Mouse (Mus musculus) CH12.LX (cell line): ENCODE data around the gene Fibp. TPM values are rescaled to one million over a fixed set of nuclear protein-coding genes. Genes with fewer than 3 reads are reported as not detected.
A peak's percentile ranks its signal among the peaks of the same experiment; 100 is the strongest.

Experiments
- DNase-seq: peaks from one replicate; pipeline ENCODE4 v3.0.0-alpha.2; 2013; ENCODE audit errors: extremely low read depth
- H3K27ac ChIP-seq: 2 replicates; pipeline ENCODE4 v1.5.1; 2012; ENCODE audit warnings: low read depth, mild to moderate bottlenecking, control low read depth, moderate library complexity; ENCODE audit not compliant: insufficient read depth
- H3K27me3 ChIP-seq: replicated peaks from 2 replicates; pipeline ENCODE3; 2012; ENCODE audit warnings: inconsistent platforms
- H3K36me3 ChIP-seq, 2 experiments: replicated peaks in 1 of 2; 2 replicates each; pipeline versions ENCODE3 to v1.6.1; 2012; ENCODE audit warnings: inconsistent platforms in 1 of 2, low read length in 1 of 2, mild to moderate bottlenecking in 1 of 2, mixed read lengths in 1 of 2, moderate library complexity in 1 of 2; ENCODE audit not compliant: control insufficient read depth in 1 of 2, insufficient read depth in 1 of 2
- H3K4me1 ChIP-seq, 2 experiments: 2 replicates each; pipeline ENCODE4 v1.6.1; 2012; ENCODE audit warnings: inconsistent platforms in 1 of 2, moderate library complexity in 1 of 2; ENCODE audit not compliant: insufficient read depth in 2 of 2, control insufficient read depth in 1 of 2
- H3K4me2 ChIP-seq: 2 replicates; pipeline ENCODE4 v1.6.1; 2012; ENCODE audit warnings: low read depth, mild to moderate bottlenecking, control low read depth; ENCODE audit not compliant: poor library complexity, insufficient read depth, severe bottlenecking
- H3K4me3 ChIP-seq, 3 experiments: fragments of 150-350 bp in 1 of 3; sonication (generic) in 1 of 3; replicated peaks in 1 of 3; 2 replicates each; pipeline versions ENCODE3 to v1.5.1; 2011 to 2012; ENCODE audit warnings: low read depth in 2 of 3, low read length in 2 of 3, mild to moderate bottlenecking in 2 of 3, moderate library complexity in 2 of 3, control low read depth in 1 of 3, improper control_type of control experiment in 1 of 3, inconsistent platforms in 1 of 3, mixed read lengths in 1 of 3; ENCODE audit not compliant: poor library complexity in 1 of 3
- H3K79me2 ChIP-seq: replicated peaks from 2 replicates; pipeline ENCODE4 v1.6.1; 2012; ENCODE audit warnings: mild to moderate bottlenecking, moderate library complexity; ENCODE audit not compliant: control insufficient read depth, poor library complexity, insufficient read depth, severe bottlenecking; ENCODE audit errors: extremely low read depth
- H3K9ac ChIP-seq: 2 replicates; pipeline ENCODE4 v1.6.1; 2012; ENCODE audit warnings: low read depth, mild to moderate bottlenecking, control low read depth, moderate library complexity; ENCODE audit not compliant: insufficient read depth
- H3K9me3 ChIP-seq: replicated peaks from 2 replicates; pipeline ENCODE3; 2012; ENCODE audit warnings: low read length, inconsistent platforms, mixed read lengths
- BHLHE40 ChIP-seq: IDR thresholded peaks from 2 replicates; pipeline ENCODE4 v1.6.1; 2011; ENCODE audit warnings: mild to moderate bottlenecking, low read depth, low read length, improper control_type of control experiment
- CHD1 ChIP-seq: IDR thresholded peaks from 2 replicates; pipeline ENCODE4 v1.6.1; 2012; ENCODE audit warnings: low read depth, low read length, improper control_type of control experiment, inconsistent platforms
- CTCF ChIP-seq, 2 experiments: IDR thresholded peaks in 1 of 2; conservative IDR thresholded peaks in 1 of 2; 2 replicates each; pipeline ENCODE4 v1.5.1; 2011 to 2012; ENCODE audit warnings: low read depth in 2 of 2, low read length in 2 of 2, improper control_type of control experiment in 1 of 2, inconsistent platforms in 1 of 2, mild to moderate bottlenecking in 1 of 2, moderate library complexity in 1 of 2
- ELF1 ChIP-seq: IDR thresholded peaks from 2 replicates; pipeline ENCODE4 v1.6.1; 2014; ENCODE audit warnings: low read depth, mild to moderate bottlenecking, inconsistent platforms, low read length, improper control_type of control experiment
- IRF4 ChIP-seq: IDR thresholded peaks from 2 replicates; pipeline ENCODE4 v1.6.1; 2014; ENCODE audit warnings: low read depth, mild to moderate bottlenecking, inconsistent platforms, low read length, improper control_type of control experiment
- JUN ChIP-seq: IDR thresholded peaks from 2 replicates; pipeline ENCODE4 v1.6.1; 2011; ENCODE audit warnings: low read depth, mild to moderate bottlenecking, low read length, improper control_type of control experiment, moderate library complexity; ENCODE audit not compliant: insufficient read depth
- KAT2A ChIP-seq: IDR thresholded peaks from 2 replicates; pipeline ENCODE4 v1.6.1; 2012; ENCODE audit warnings: low read length, improper control_type of control experiment, inconsistent platforms; ENCODE audit not compliant: insufficient replicate concordance
- MAX ChIP-seq: IDR thresholded peaks from 2 replicates; pipeline ENCODE4 v1.6.1; 2011; ENCODE audit warnings: low read length, improper control_type of control experiment
- MAZ ChIP-seq: IDR thresholded peaks from 2 replicates; pipeline ENCODE4 v1.6.1; 2012; ENCODE audit warnings: low read depth, mild to moderate bottlenecking, inconsistent platforms, low read length, improper control_type of control experiment, moderate library complexity
- MEF2A ChIP-seq: IDR thresholded peaks from 2 replicates; pipeline ENCODE4 v1.6.1; 2014; ENCODE audit warnings: low read depth, mild to moderate bottlenecking, inconsistent platforms, low read length, improper control_type of control experiment, borderline replicate concordance
- MXI1 ChIP-seq: IDR thresholded peaks from 2 replicates; pipeline ENCODE4 v1.6.1; 2011; ENCODE audit warnings: mild to moderate bottlenecking, low read depth, low read length, improper control_type of control experiment
- MYC ChIP-seq: IDR thresholded peaks from 2 replicates; pipeline ENCODE4 v1.6.1; 2011; ENCODE audit warnings: low read depth, mild to moderate bottlenecking, improper control_type of control experiment, low read length
- NELFE ChIP-seq: IDR thresholded peaks from 2 replicates; pipeline ENCODE4 v1.6.1; 2011; ENCODE audit warnings: low read depth, low read length, improper control_type of control experiment
- SIN3A ChIP-seq: IDR thresholded peaks from 2 replicates; pipeline ENCODE4 v1.6.1; 2012; ENCODE audit warnings: low read length, improper control_type of control experiment, inconsistent platforms
- TBP ChIP-seq: conservative IDR thresholded peaks from 2 replicates; pipeline ENCODE4 v1.6.1; 2011; ENCODE audit warnings: low read depth, low read length, improper control_type of control experiment
- UBTF ChIP-seq: IDR thresholded peaks from 2 replicates; pipeline ENCODE4 v1.6.1; 2012; ENCODE audit warnings: low read depth, mild to moderate bottlenecking, inconsistent platforms, low read length, improper control_type of control experiment, moderate library complexity
- USF1 ChIP-seq: IDR thresholded peaks from 2 replicates; pipeline ENCODE4 v1.6.1; 2014; ENCODE audit warnings: low read depth, mild to moderate bottlenecking, inconsistent platforms, low read length, improper control_type of control experiment
- USF2 ChIP-seq: conservative IDR thresholded peaks from 2 replicates; pipeline ENCODE4 v1.6.1; 2011; ENCODE audit warnings: low read depth, low read length, improper control_type of control experiment
- dilution Hi-C: fragments of 300-500 bp; cut with MboI; formaldehyde crosslinking; loops from 2 replicates; pipeline ENCODE4 v1.14.3; 2020; ENCODE audit warnings: low sequenced_read_pairs; ENCODE audit not compliant: extremely low pct_unique_long_range_greater_than_20kb, extremely low pct_ligation_motif_present
- in situ Hi-C: fragments of 300-500 bp; cut with MboI; formaldehyde crosslinking; loops from 3 replicates; pipeline ENCODE4 v1.14.3; 2019; ENCODE audit warnings: low sequenced_read_pairs, low pct_ligation_motif_present, low pct_unique_long_range_greater_than_20kb, mixed read lengths
- polyA plus RNA-seq: library from polyadenylated mRNA; unstranded; fragments of >175 nt; gene quantifications from 2 replicates; pipeline ENCODE4 v1.2.1, GENCODE M21; 2012; ENCODE audit warnings: low read depth; ENCODE audit not compliant: insufficient read length
- total RNA-seq, 2 experiments: library from RNA; depleted of rRNA; stranded (reverse); fragments of 300-350 nt in 1 of 2; fragments of >200 nt in 1 of 2; gene quantifications; 2 replicates each; pipeline ENCODE4 v1.2.3; 2012 to 2014

Fibp gene
- total and polyA plus RNA-seq, 3 experiments, result 29.1 to 74.9 (median 37.5) TPM

DNA sequence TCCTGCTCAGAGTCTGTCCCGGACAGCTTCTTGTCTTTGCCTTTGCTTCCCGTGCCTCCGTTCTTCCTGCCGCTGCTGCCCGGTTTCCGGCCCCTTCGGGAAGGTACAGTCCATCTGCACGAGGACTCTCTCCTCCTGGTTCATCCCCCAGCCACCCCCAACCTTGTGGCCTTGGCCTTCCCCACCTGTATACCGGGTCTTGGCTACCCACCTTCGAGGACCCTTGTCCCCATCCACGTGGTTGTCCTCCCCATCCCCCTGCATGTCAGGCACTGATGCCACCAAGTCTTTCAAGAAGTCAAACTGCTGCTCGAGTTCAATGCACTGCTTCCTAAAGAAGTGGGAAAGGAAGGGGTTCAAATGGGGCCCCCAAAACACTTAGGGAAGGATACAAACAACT lies 36.9 kb upstream of the Fibp start:
- no peaks in the 10 kb centered on the region for H3K9me3 ChIP-seq
- no peak for DNase-seq
- peak overlapping the region; percentile 52 for H3K4me2 ChIP-seq
- no peaks in the 10 kb centered on the region; the same call in 1 of the 2 replicates for H3K79me2 ChIP-seq
- TF ChIP-seq NELFE (no peak), MYC (no peak), USF2 (no peak), IRF4 (no peak), USF1 (no peak), CTCF (conservative IDR thresholded peaks at IDR 0.05 in 1 of 2, IDR thresholded peaks at IDR 0.05 in 1 of 2; ENCODE audit: low read depth in 2 of 2, low read length in 2 of 2) (no peak), UBTF (no peak), KAT2A (no peak), CHD1 (no peak), ELF1 (no peak), TBP (no peak), JUN (no peak)
- TF ChIP-seq, all 38 proteins: peak for 0
- H3K27ac ChIP-seq, result no peak overlapping the region
- H3K9ac ChIP-seq, result peak overlapping the region; percentile 94
- peak overlapping the region; percentile 62 to 76 (median 67) for H3K4me3 ChIP-seq
- in situ Hi-C loops (no loop called here), dilution Hi-C loops (no loop called here)
- H3K27me3 ChIP-seq, result no peaks in the 10 kb centered on the region
- H3K4me1 ChIP-seq, result peaks cover 16 to 32% of the 10 kb centered on the region in 2 experiments
- H3K36me3 ChIP-seq, result peaks cover 35 to 63% of the 10 kb centered on the region in 2 experiments

GRCm38 (mm10) chr19:5424092-5424781 lies 36.2 kb upstream of the Fibp start:
- Histone ChIP-seq H3K4me3 (peak overlapping the region; percentile 62 to 76 (median 67)), H3K36me3 (peaks cover 35 to 61% of the 10 kb centered on the region in 2 experiments), H3K9me3 (no peaks in the 10 kb centered on the region), H3K27me3 (no peaks in the 10 kb centered on the region), H3K9ac (peak overlapping the region; percentile 94), H3K79me2 (no peaks in the 10 kb centered on the region; the same call in 1 of the 2 replicates), H3K4me1 (peaks cover 16 to 32% of the 10 kb centered on the region in 2 experiments), H3K4me2 (peak overlapping the region; percentile 52), H3K27ac (peak overlapping the region; percentile 21; the same call in 1 of the 2 replicates)
- in situ Hi-C loops, result no loop called here
- peak; percentile 62 for DNase-seq
- dilution Hi-C loops, result no loop called here
- TF ChIP-seq SIN3A (peak; percentile 47; the same call in 1 of the 2 replicates), USF1 (peak; percentile 23; the same call in 1 of the 2 replicates), MAZ (peak; percentile 13; the same call in 1 of the 2 replicates), BHLHE40 (no peak), MAX (peak; percentile 73; the same call in 1 of the 2 replicates), UBTF (no peak), MXI1 (peak; percentile 78; the same call in 1 of the 2 replicates), MYC (0 out of 2 replicates have a peak, but pooled peaks have one; percentile 22), KAT2A (no peak), MEF2A (0 out of 2 replicates have a peak, but pooled peaks have one; percentile 18)
